Mouse (Mus musculus): Measurements from ENCODE around the gene Wdfy1. TPM values are rescaled to one million over a fixed set of nuclear protein-coding genes. Genes with fewer than 3 reads are reported as not detected.

Wdfy1 gene
- polyA plus RNA-seq, 1 experiment = 71.0 TPM

DNA sequence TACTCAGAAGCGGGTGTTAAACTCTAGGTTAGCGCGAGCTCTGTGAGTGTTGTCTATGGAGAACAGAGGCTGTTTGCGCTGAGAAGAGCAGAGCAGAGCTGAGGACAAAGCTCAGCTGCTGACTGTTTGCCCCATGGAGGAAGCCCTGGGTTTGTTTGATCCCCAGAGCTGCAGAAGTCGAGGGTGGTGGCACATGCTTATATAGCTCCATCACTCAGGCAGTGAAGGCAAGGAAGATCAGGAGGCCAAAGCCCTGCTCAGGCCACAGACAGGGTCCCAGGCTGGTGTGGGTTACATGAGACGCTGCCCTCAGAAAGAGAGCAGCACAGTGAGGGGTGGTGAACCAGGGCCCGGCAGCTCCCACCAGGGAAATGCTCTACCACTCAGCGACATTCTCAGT lies 65.7 kb downstream of the Wdfy1 start:
- DNase-seq (ENCODE audit: low read depth) = no peak
- TF ChIP-seq CTCF (IDR thresholded peaks at IDR 0.05; ENCODE audit: borderline replicate concordance, extremely low read depth, insufficient read depth, insufficient read length) (no peak), POLR2A (IDR thresholded peaks at IDR 0.05; ENCODE audit: borderline replicate concordance, extremely low read depth, insufficient read depth, insufficient read length, poor library complexity, severe bottlenecking) (no peak)

DNA sequence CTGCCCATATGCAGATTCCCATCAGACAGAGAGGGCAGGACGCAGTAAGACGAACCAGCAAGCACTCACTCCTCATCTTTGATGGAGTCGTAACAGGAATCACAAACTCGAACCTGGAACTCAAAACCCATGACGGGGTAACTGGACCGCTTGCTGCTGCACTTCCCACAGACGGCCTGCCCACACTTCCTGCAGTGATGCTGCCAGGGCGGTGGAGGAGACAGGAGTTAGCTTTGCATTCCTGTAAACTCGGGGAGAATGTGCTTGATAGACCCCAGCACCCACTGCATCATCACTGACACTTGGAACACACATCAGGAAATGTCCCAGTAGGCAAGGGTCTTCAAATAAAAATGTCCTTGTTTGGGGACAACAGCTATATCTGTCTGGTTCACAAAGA lies 68.6 kb downstream of the Wdfy1 start:
- TF ChIP-seq CTCF (IDR thresholded peaks at IDR 0.05; ENCODE audit: borderline replicate concordance, extremely low read depth, insufficient read depth, insufficient read length) (no peak), POLR2A (IDR thresholded peaks at IDR 0.05; ENCODE audit: borderline replicate concordance, extremely low read depth, insufficient read depth, insufficient read length, poor library complexity, severe bottlenecking) (no peak)
- no peak for DNase-seq (ENCODE audit: low read depth)

DNA sequence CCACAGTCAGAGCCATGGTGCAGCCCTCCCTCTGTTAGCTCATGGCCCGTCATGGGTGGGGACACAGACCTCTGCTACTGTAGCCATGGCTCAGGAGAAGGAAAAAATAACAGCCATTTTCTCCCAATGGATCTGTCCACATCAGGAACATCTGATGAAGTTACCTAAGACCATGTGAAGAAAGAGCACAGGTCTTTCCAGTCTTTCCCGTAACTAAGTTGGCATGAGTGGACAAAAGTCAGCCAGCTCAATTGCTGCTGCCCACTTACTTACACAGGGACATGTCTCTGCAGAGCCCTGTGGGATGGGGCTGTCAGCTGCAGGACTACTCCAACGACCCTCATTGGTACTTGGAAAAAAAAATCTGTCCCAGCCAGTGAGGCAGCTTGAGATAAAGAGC lies 69.2 kb downstream of the Wdfy1 start:
- DNase-seq (ENCODE audit: low read depth) = no peak
- no peak for TF ChIP-seq POLR2A (IDR thresholded peaks at IDR 0.05; ENCODE audit: borderline replicate concordance, extremely low read depth, insufficient read depth, insufficient read length, poor library complexity, severe bottlenecking)
- no peak for TF ChIP-seq CTCF (IDR thresholded peaks at IDR 0.05; ENCODE audit: borderline replicate concordance, extremely low read depth, insufficient read depth, insufficient read length)

DNA sequence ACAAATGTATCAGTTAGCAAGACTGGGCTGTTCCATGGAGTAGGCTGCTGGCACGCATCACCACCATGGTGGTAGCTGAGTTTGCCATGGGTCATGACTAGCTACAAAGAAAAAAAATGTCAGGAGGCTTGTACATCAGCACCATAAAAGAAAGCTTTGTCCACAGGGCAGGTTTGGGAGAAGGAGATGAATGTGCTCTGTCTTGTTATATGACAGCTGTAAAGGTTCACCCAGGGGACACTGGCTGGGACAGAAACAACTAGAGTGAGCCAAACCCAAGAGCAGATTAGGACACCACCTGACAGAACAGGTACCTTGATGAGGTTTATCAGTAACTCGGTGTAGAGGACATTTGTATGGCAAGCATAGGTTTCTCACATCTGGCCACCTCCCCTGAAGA lies 71.3 kb downstream of the Wdfy1 start:
- DNase-seq (ENCODE audit: low read depth) = no peak
- TF ChIP-seq POLR2A (IDR thresholded peaks at IDR 0.05; ENCODE audit: borderline replicate concordance, extremely low read depth, insufficient read depth, insufficient read length, poor library complexity, severe bottlenecking) = no peak
- no peak for TF ChIP-seq CTCF (IDR thresholded peaks at IDR 0.05; ENCODE audit: borderline replicate concordance, extremely low read depth, insufficient read depth, insufficient read length)

DNA sequence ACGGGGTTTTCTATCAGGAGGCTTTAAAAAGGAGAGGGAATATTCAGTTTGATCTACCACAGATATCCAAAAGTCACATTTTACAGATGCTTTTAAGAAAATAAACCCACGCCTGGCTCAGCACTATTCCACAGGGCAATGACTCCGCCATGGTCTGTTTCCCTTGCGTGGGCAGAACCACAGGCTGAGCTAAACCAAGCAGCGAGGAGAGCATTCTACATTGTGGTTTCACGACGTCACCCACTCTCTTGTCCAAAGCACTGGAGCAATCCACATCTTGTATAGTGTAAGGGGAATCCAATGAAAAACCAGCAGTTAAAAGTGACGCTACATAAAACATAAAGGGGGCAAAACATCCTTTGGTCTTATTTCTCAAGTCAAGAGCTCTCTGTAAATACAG lies 72.4 kb downstream of the Wdfy1 start:
- no peak for DNase-seq (ENCODE audit: low read depth)

DNA sequence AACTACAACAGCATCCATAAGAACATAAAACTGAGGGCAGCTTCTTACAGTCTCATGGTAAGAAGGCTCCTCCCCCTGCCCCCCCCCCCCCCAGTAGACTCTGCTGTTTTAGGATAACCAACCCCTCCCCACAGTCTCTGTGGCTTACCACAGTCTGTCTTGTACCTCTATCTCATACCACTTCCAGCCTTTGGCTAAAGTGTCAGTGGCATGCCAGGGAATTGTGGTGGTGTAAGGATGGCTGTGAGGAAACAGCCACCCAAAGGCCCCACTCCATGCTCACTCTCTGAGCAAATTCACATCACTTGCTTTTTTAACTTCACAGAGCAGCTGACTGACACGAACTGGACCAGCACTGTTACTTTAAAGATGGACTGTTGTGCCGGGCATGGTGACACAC lies 77.4 kb downstream of the Wdfy1 start:
- no peak for TF ChIP-seq POLR2A (IDR thresholded peaks at IDR 0.05; ENCODE audit: borderline replicate concordance, extremely low read depth, insufficient read depth, insufficient read length, poor library complexity, severe bottlenecking)
- no peak for TF ChIP-seq CTCF (IDR thresholded peaks at IDR 0.05; ENCODE audit: borderline replicate concordance, extremely low read depth, insufficient read depth, insufficient read length)
- DNase-seq (ENCODE audit: low read depth) = no peak

More for the DNA sequence above, 72.4 kb downstream of the Wdfy1 start:
- no peak for TF ChIP-seq POLR2A (IDR thresholded peaks at IDR 0.05; ENCODE audit: borderline replicate concordance, extremely low read depth, insufficient read depth, insufficient read length, poor library complexity, severe bottlenecking)
- TF ChIP-seq CTCF (IDR thresholded peaks at IDR 0.05; ENCODE audit: borderline replicate concordance, extremely low read depth, insufficient read depth, insufficient read length) = no peak

DNA sequence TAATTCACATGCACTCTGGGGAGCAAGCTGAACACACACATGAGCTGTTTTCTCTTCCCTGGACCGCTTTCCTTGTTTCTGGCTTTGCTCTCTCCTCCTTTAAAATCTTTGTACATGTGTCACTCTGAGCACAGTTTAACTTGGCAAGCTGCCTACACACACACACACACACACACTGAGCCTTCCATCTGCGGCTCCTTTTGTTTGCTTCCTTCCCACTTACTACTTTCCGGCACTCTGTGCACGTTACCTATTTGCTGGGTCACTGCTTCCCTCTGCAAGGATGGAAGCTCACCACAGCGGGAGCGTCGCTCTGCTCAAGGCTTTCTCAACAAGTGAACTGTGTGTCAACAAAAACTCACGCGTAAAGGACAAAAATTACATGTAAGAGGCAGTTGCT lies 78.6 kb downstream of the Wdfy1 start:
- DNase-seq (ENCODE audit: low read depth) = peak; percentile 94
- TF ChIP-seq POLR2A (IDR thresholded peaks at IDR 0.05; ENCODE audit: borderline replicate concordance, extremely low read depth, insufficient read depth, insufficient read length, poor library complexity, severe bottlenecking) = no peak
- TF ChIP-seq CTCF (IDR thresholded peaks at IDR 0.05; ENCODE audit: borderline replicate concordance, extremely low read depth, insufficient read depth, insufficient read length) = no peak

DNA sequence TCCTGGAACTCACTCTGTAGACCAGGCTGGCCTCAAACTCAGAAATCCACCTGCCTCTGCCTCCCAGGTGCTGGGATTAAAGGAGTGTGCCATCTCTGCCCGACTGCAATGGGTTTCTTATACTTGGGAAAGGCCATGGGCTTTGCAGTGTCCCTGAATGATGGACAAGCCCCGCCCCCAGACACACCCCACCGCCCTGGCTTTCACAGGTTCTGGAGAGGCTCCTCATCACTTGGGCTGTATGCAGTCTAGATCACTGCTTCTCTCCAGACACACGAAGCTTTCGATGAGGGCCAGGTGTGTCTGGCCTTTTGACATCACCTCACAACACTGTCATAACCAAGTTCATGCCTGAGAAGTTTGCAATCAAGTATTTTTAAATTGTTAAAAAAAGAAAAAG lies 79.0 kb downstream of the Wdfy1 start:
- no peak for TF ChIP-seq POLR2A (IDR thresholded peaks at IDR 0.05; ENCODE audit: borderline replicate concordance, extremely low read depth, insufficient read depth, insufficient read length, poor library complexity, severe bottlenecking)
- TF ChIP-seq CTCF (IDR thresholded peaks at IDR 0.05; ENCODE audit: borderline replicate concordance, extremely low read depth, insufficient read depth, insufficient read length) = no peak
- DNase-seq (ENCODE audit: low read depth) = peak; percentile 25

DNA sequence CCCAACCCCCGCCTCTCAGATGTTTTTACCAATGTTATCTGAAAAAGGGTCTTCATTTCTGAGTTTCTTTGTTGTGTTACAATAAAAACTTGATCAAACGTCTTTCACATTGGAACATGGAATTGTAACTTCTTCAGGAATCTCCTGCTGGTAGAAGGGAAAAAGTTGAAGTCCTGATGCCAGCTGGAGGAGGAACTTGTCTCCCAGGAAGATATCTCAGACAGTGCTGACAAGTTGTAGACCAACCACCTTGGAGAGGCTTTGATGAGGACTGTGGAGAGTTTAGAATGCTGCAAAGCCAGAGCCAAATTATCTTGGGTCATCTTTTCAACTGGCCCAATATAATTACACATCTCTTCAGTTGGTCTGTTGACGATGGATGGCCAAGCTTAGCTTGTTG lies 83.5 kb downstream of the Wdfy1 start:
- TF ChIP-seq CTCF (IDR thresholded peaks at IDR 0.05; ENCODE audit: borderline replicate concordance, extremely low read depth, insufficient read depth, insufficient read length) (no peak), POLR2A (IDR thresholded peaks at IDR 0.05; ENCODE audit: borderline replicate concordance, extremely low read depth, insufficient read depth, insufficient read length, poor library complexity, severe bottlenecking) (no peak)
- DNase-seq (ENCODE audit: low read depth) = no peak

DNA sequence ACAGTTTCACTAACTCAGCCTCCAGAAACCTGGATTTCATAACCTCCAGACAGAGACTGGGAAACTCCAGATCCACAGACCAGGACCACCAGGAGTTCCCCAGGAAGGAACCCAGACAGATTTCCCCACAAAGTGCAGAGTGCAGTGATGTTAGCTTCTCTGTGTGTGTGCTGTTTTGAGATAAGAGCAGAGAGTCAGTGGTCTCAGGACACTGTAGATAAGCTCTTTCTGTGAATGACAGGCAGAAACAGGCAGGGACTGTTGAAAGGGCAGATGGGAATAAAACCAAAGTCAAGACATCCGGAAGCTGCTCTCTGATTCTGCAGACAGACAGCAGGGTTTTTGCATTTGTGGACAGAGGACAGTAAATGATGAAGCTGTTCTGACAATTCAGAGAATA lies 88.7 kb downstream of the Wdfy1 start:
- DNase-seq (ENCODE audit: low read depth) = no peak
- TF ChIP-seq POLR2A (IDR thresholded peaks at IDR 0.05; ENCODE audit: borderline replicate concordance, extremely low read depth, insufficient read depth, insufficient read length, poor library complexity, severe bottlenecking) = no peak
- no peak for TF ChIP-seq CTCF (IDR thresholded peaks at IDR 0.05; ENCODE audit: borderline replicate concordance, extremely low read depth, insufficient read depth, insufficient read length)

DNA sequence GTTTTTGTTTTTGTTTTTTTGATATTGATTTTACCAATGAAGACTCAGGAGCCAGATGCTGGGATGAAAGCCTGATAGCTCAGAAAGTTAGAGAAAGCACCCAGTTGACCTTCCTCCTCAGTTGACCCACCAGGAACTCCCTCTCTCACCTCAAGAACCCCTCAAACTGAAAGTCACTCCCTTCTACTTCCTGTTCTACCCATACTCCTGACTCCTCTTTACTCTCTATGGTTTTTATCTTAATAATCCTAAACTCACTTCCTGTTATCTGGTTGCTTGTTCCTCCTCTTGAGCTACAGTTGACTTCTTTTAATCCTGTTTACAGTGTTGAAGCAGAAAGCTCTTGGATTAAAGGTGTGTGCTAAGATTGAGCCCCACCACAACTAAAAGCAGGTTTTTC lies 91.9 kb downstream of the Wdfy1 start:
- TF ChIP-seq POLR2A (IDR thresholded peaks at IDR 0.05; ENCODE audit: borderline replicate concordance, extremely low read depth, insufficient read depth, insufficient read length, poor library complexity, severe bottlenecking) = no peak
- TF ChIP-seq CTCF (IDR thresholded peaks at IDR 0.05; ENCODE audit: borderline replicate concordance, extremely low read depth, insufficient read depth, insufficient read length) = no peak
- no peak for DNase-seq (ENCODE audit: low read depth)

DNA sequence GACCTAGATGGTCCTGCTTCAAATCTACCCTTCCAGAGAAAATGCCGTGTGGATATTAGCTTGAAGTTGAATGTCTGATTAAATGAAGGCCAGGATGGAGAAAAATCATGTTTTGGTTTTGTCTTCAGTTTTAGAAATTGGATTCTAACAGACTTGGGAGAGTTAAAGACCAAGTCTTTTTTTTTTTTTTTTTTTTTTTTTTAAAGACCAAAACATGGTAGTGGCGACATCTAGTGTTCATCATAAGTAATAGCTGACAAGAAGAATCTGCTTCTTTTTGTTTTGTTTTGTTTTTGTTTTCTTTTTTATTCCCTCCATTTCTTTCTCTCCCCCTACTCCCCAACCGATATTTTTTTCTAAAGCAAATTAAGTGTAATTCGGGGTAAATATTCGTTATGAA lies 93.0 kb downstream of the Wdfy1 start:
- TF ChIP-seq CTCF (IDR thresholded peaks at IDR 0.05; ENCODE audit: borderline replicate concordance, extremely low read depth, insufficient read depth, insufficient read length) (0 out of 2 replicates have a peak, but pooled peaks have one; percentile 11), POLR2A (IDR thresholded peaks at IDR 0.05; ENCODE audit: borderline replicate concordance, extremely low read depth, insufficient read depth, insufficient read length, poor library complexity, severe bottlenecking) (no peak)
- DNase-seq (ENCODE audit: low read depth) = peak; percentile 60

DNA sequence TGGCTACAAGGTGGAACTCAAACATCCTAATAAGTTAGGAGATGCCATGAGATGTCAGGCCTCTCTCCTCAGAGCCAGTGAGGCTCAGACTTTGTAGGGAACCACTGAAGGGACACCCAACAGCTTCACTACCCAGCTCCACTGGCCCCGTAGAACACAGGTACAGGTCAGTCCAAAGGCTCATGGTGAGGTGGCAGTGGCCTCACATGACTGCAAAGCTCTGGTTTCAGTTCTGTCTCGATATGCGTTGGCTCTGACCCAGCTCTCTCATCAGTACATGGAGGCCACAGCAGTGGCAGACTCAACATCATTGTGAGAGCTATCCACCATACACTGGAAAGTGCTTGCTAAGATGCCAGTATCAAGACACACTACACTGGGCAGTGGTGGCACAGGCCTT lies 95.2 kb downstream of the Wdfy1 start:
- TF ChIP-seq CTCF (IDR thresholded peaks at IDR 0.05; ENCODE audit: borderline replicate concordance, extremely low read depth, insufficient read depth, insufficient read length) (no peak), POLR2A (IDR thresholded peaks at IDR 0.05; ENCODE audit: borderline replicate concordance, extremely low read depth, insufficient read depth, insufficient read length, poor library complexity, severe bottlenecking) (no peak)
- DNase-seq (ENCODE audit: low read depth) = no peak

Measured in brain, embryonic 14.5 days (tissue).